Mouse (Mus musculus) embryo, embryonic 10.5 days (tissue): ENCODE measurements around the gene Ncapd2.

Experiments used
- DNase-seq: peaks from one replicate; pipeline ENCODE4 v3.0.0-alpha.2; 2015; ENCODE audit warnings: low spot score

The Ncapd2 gene

GRCm38 (mm10) chr6:125147329-125147728, 44.2 kb downstream of the Ncapd2 start:
- no peak for DNase-seq

- no peak for DNase-seq
These were observed 44.7 kb downstream of the Ncapd2 start for GRCm38 (mm10) chr6:125146797-125147196.

GRCm38 (mm10) chr6:125146148-125146547, 45.4 kb downstream of the Ncapd2 start:
- no peak for DNase-seq

- DNase-seq, result no peak
These were observed 46.0 kb downstream of the Ncapd2 start for GRCm38 (mm10) chr6:125145479-125145951.

- DNase-seq, result peak; percentile 98
These were observed 46.5 kb downstream of the Ncapd2 start, which contains the start of gene Iffo1 for GRCm38 (mm10) chr6:125145001-125145400. TSS of gene Iffo1 (plus strand) at chr6:125145241.

- DNase-seq, result no peak
These were observed 47.6 kb downstream of the Ncapd2 start for GRCm38 (mm10) chr6:125143904-125144303.

- no peak for DNase-seq
These were observed 48.4 kb downstream of the Ncapd2 start for GRCm38 (mm10) chr6:125143128-125143527.

- no peak for DNase-seq
These were observed 49.1 kb downstream of the Ncapd2 start for GRCm38 (mm10) chr6:125142436-125142835.

- no peak for DNase-seq
These were observed 51.8 kb downstream of the Ncapd2 start for GRCm38 (mm10) chr6:125139747-125140146.

- DNase-seq, result peak; percentile 46
These were observed 54.4 kb downstream of the Ncapd2 start for GRCm38 (mm10) chr6:125137002-125137671.

GRCm38 (mm10) chr6:125132470-125132869, 59.0 kb downstream of the Ncapd2 start:
- no peak for DNase-seq

GRCm38 (mm10) chr6:125131302-125132156, 60.0 kb downstream of the Ncapd2 start, which contains the start of gene Nop2:
TSS of gene Nop2 (plus strand) at chr6:125131909.
- peak; percentile 98 for DNase-seq

GRCm38 (mm10) chr6:125129710-125130402, 61.6 kb downstream of the Ncapd2 start:
- no peak for DNase-seq

- no peak for DNase-seq
These were observed 62.8 kb downstream of the Ncapd2 start for GRCm38 (mm10) chr6:125128724-125129123.

GRCm38 (mm10) chr6:125119387-125119786, 72.1 kb downstream of the Ncapd2 start:
- DNase-seq, result no peak
